Mouse (Mus musculus): ENCODE measurements around the gene Gm28539. TPM values are rescaled to one million over a fixed set of nuclear protein-coding genes. Genes with fewer than 3 reads are reported as not detected.

Gm28539 gene
- total and polyA plus RNA-seq, 3 experiments, result 2.9 to 13.9 TPM; not detected in 1

DNA sequence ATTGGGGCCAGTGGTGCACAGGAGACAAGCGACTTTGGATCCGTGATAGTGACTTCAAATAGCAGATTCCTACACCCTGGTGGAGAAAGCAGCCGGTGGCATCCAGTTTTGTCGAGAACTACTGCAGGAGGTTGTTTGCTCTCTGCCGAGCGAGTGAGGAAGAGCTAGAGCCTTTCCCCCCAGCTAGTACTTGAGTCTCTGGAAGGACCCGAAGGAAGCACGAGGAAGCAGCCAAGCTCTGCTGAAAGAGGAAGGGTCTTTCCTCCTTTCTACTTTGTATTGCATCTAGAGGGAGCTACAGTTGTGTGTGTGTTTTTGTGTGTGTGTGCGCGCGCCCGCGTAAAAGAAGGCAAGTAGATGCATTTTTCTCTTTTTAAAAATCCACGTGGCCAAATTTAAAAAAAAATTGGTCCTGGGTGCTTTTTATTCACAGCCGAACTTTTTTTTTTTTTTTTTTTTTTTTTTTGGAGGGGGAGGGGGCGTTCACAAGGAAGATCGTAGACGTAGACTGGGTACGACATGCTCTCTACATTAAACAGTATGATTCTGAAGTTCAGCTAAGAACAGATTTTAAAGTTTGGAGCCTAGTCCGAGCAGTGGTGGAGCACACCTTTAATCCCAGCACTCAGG is 41.8 kb downstream of the Gm28539 start:
- Histone ChIP-seq H3K27ac (ENCODE audit: control insufficient read depth, low read depth, low read length) (peak overlapping the region; percentile 54), H3K36me3 (ENCODE audit: control insufficient read depth in 1 of 2, insufficient read depth in 2 of 2, low read length in 2 of 2) (peaks cover 22 to 45% of the 10 kb centered on the region in 2 experiments), H3K27me3 (ENCODE audit: control insufficient read depth in 1 of 2, insufficient read depth in 2 of 2, low read length in 2 of 2) (no peaks in the 10 kb centered on the region), H3K4me1 (ENCODE audit: control insufficient read depth in 1 of 2, insufficient read depth in 2 of 2, low read length in 2 of 2) (peaks cover 15 to 28% of the 10 kb centered on the region in 2 experiments), H3K9ac (ENCODE audit: control insufficient read depth, low read depth, low read length, poor library complexity, severe bottlenecking) (peak overlapping the region; percentile 97), H3K9me3 (replicated peaks; ENCODE audit: insufficient read depth, low read length) (no peaks in the 10 kb centered on the region), H3K4me3 (ENCODE audit: control insufficient read depth in 1 of 2, insufficient read depth in 1 of 2, low read depth in 2 of 2, low read length in 2 of 2) (peak overlapping the region; percentile 76 to 92), H3K79me2 (ENCODE audit: control insufficient read depth, insufficient read depth, low read length, poor library complexity) (peaks cover 77% of the 10 kb centered on the region)
- TF ChIP-seq POLR2AphosphoS2 (IDR thresholded peaks at IDR 0.05; ENCODE audit: low read length) (no peak), MYB (IDR thresholded peaks at IDR 0.05; ENCODE audit: low read depth, low read length) (no peak), EP300 (IDR thresholded peaks at IDR 0.05; ENCODE audit: low read depth in 1 of 2, low read length in 2 of 2) (no peak), POLR2A (IDR thresholded peaks at IDR 0.05; ENCODE audit: control insufficient read depth in 1 of 2, insufficient read depth in 1 of 2, low read depth in 1 of 2, low read length in 2 of 2, poor library complexity in 1 of 2) (no peak), ZKSCAN1 (IDR thresholded peaks at IDR 0.05; ENCODE audit: low read depth, low read length) (no peak), HCFC1 (IDR thresholded peaks at IDR 0.05; ENCODE audit: low read depth, low read length) (no peak), TBP (IDR thresholded peaks at IDR 0.05; ENCODE audit: low read depth, low read length) (peak; percentile 72), NRF1 (IDR thresholded peaks at IDR 0.05; ENCODE audit: insufficient read depth, low read depth, low read length, poor library complexity, severe bottlenecking) (no peak), NELFE (IDR thresholded peaks at IDR 0.05; ENCODE audit: low read depth, low read length) (no peak), GABPA (IDR thresholded peaks at IDR 0.05; ENCODE audit: low read depth, low read length) (no peak), TCF12 (IDR thresholded peaks at IDR 0.05; ENCODE audit: low read depth, low read length) (no peak), E2F4 (IDR thresholded peaks at IDR 0.05; ENCODE audit: borderline replicate concordance, low read depth, low read length) (no peak), UBTF (IDR thresholded peaks at IDR 0.05; ENCODE audit: borderline replicate concordance, insufficient read depth, low read depth, low read length) (no peak), CHD2 (IDR thresholded peaks at IDR 0.05; ENCODE audit: low read length) (no peak), MXI1 (IDR thresholded peaks at IDR 0.05; ENCODE audit: low read depth, low read length) (no peak), BHLHE40 (IDR thresholded peaks at IDR 0.05; ENCODE audit: borderline replicate concordance, low read depth, low read length) (no peak), JUND (IDR thresholded peaks at IDR 0.05; ENCODE audit: low read depth, low read length) (no peak), ZNF384 (IDR thresholded peaks at IDR 0.05; ENCODE audit: low read depth, low read length) (peak; percentile 85)
- DNase-seq (ENCODE audit: low read depth, low spot score), result no peak

GRCm38 (mm10) chr16:18884044-18884443 is 47.7 kb downstream of the Gm28539 start:
- Histone ChIP-seq H3K4me1 (ENCODE audit: control insufficient read depth in 1 of 2, insufficient read depth in 2 of 2, low read length in 2 of 2) (peaks cover 11 to 16% of the 10 kb centered on the region in 2 experiments), H3K36me3 (ENCODE audit: control insufficient read depth in 1 of 2, insufficient read depth in 2 of 2, low read length in 2 of 2) (peaks cover 30 to 51% of the 10 kb centered on the region in 2 experiments)

More at GRCm38 (mm10) chr16:18884044-18884443, 47.7 kb downstream of the Gm28539 start:
- Histone ChIP-seq H3K4me3 (ENCODE audit: control insufficient read depth in 1 of 2, insufficient read depth in 1 of 2, low read depth in 2 of 2, low read length in 2 of 2) (no peak overlapping the region), H3K9ac (ENCODE audit: control insufficient read depth, low read depth, low read length, poor library complexity, severe bottlenecking) (no peak overlapping the region), H3K27me3 (ENCODE audit: control insufficient read depth in 1 of 2, insufficient read depth in 2 of 2, low read length in 2 of 2) (no peaks in the 10 kb centered on the region), H3K79me2 (ENCODE audit: control insufficient read depth, insufficient read depth, low read length, poor library complexity) (peaks cover 78% of the 10 kb centered on the region), H3K27ac (ENCODE audit: control insufficient read depth, low read depth, low read length) (no peak overlapping the region), H3K9me3 (replicated peaks; ENCODE audit: insufficient read depth, low read length) (no peaks in the 10 kb centered on the region)
- TF ChIP-seq CHD1 (IDR thresholded peaks at IDR 0.05; ENCODE audit: low read depth, low read length) (no peak), GATA1 (IDR thresholded peaks at IDR 0.05; ENCODE audit: low read depth, low read length) (no peak), NELFE (IDR thresholded peaks at IDR 0.05; ENCODE audit: low read depth, low read length) (no peak), ZC3H11A (IDR thresholded peaks at IDR 0.05; ENCODE audit: low read depth, low read length) (no peak), SMC3 (IDR thresholded peaks at IDR 0.05; ENCODE audit: low read depth, low read length) (no peak), USF1 (IDR thresholded peaks at IDR 0.05; ENCODE audit: low read depth, low read length) (no peak), POLR2AphosphoS2 (IDR thresholded peaks at IDR 0.05; ENCODE audit: low read length) (no peak), ETS1 (IDR thresholded peaks at IDR 0.05; ENCODE audit: low read depth, low read length) (no peak), USF2 (IDR thresholded peaks at IDR 0.05; ENCODE audit: borderline replicate concordance in 1 of 2, insufficient read depth in 1 of 2, low read depth in 1 of 2, low read length in 2 of 2) (no peak), EP300 (IDR thresholded peaks at IDR 0.05; ENCODE audit: low read depth in 1 of 2, low read length in 2 of 2) (no peak), HCFC1 (IDR thresholded peaks at IDR 0.05; ENCODE audit: low read depth, low read length) (no peak), KAT2A (conservative IDR thresholded peaks at IDR 0.05; ENCODE audit: low read depth, low read length) (no peak), POLR2A (IDR thresholded peaks at IDR 0.05; ENCODE audit: control insufficient read depth in 1 of 2, insufficient read depth in 1 of 2, low read depth in 1 of 2, low read length in 2 of 2, poor library complexity in 1 of 2) (no peak), RCOR1 (IDR thresholded peaks at IDR 0.05; ENCODE audit: low read depth, low read length) (no peak), MAZ (IDR thresholded peaks at IDR 0.05; ENCODE audit: low read depth, low read length) (no peak), RAD21 (IDR thresholded peaks at IDR 0.05; ENCODE audit: low read depth, low read length) (no peak), TAL1 (IDR thresholded peaks at IDR 0.05; ENCODE audit: low read length) (no peak), MAX (IDR thresholded peaks at IDR 0.05; ENCODE audit: low read length) (no peak)
- no peak for DNase-seq (ENCODE audit: low read depth, low spot score)
